ENCODE assay signal across 23 mouse cellular contexts in the genomic region with DNA sequence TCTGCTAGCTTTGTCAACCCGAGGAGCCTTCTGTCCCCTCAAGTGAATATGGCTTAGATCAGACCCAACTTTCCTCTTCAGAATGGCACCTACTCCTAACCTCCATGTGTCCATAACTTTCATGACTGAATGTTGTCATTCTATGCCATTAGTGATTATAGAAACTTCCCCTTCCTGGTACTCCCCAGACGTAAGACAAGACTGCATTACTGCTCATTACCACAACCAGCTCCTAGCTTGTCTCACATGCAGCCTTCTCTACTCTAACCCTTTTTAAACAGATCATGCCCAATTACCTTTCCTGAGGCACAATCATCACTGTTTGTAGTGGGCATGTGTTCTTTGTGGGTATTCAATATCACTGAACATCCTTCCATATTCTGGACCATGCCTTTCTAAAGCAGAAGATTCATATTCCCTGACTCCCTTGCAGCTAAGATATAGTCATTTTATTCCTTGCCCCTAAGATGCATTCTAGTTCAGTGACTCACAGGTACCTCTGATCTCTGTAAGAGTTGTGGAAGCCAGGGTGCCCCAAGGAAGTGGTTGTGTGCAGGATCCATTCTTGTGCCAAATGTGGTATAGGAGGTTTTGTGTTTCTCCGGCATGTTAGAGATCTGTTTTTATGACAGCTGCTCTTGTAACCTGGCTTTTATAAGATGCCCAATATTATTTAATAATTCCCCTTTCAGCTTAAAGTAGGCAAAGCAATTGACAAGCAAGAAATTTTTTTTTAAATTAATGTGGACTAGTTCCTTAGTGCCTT. TPM values are rescaled to one million over a fixed set of nuclear protein-coding genes. Genes with fewer than 3 reads are reported as not detected.
A peak's percentile ranks its signal among the peaks of the same experiment; 100 is the strongest.
DNase-seq lines count a peak whose midpoint lies in the region; ATAC-seq and TF ChIP-seq lines count a peak whose summit lies in the region.
"Had no signal": no experiment of that assay in that cellular context is flagged by ENCODE, and none has a peak within 500 bp of the region (broad histone marks: within the 10 kb centered on the region; RNA-seq: fewer than 3 reads in every experiment).

No protein-coding gene starts in this region.

- no peak overlapping the region for H3K4me3 ChIP-seq in liver, embryonic 16.5 days (ENCODE audit: low read depth, low read length)
- H3K4me3 ChIP-seq in liver, embryonic 12.5 days = no peak overlapping the region
- no peak overlapping the region for H3K4me3 ChIP-seq in heart, adult 2 months
- no peak overlapping the region for H3K4me3 ChIP-seq in hindbrain, embryonic 16.5 days (ENCODE audit: low read length)
- H3K4me3 ChIP-seq: embryonic facial prominence, embryonic 12.5 days; erythroblast, embryonic 14.5 days; forebrain, embryonic 13.5 days; heart, embryonic 13.5 days; hindbrain, embryonic 15.5 days; liver, embryonic 13.5 days; midbrain, embryonic 13.5 days had no signal

- no peak for TF ChIP-seq EP300 in heart, adult 2 months (IDR thresholded peaks at IDR 0.05; ENCODE audit: insufficient read depth, low read depth, low read length)

- no peaks in the 10 kb centered on the region for H3K36me3 ChIP-seq in liver, embryonic 16.5 days (ENCODE audit: control insufficient read depth, insufficient read depth)
- no peaks in the 10 kb centered on the region for H3K36me3 ChIP-seq in liver, embryonic 12.5 days
- no peaks in the 10 kb centered on the region for H3K36me3 ChIP-seq in heart, adult 2 months (ENCODE audit: control insufficient read depth, insufficient read depth, low read length)
- H3K36me3 ChIP-seq in hindbrain, embryonic 16.5 days (ENCODE audit: control insufficient read depth, insufficient read depth, low read length) = no peaks in the 10 kb centered on the region
- H3K36me3 ChIP-seq: embryonic facial prominence, embryonic 12.5 days; G1E; heart, embryonic 13.5 days; hindbrain, embryonic 15.5 days; liver, embryonic 13.5 days; midbrain, embryonic 13.5 days had no signal

- no peak for TF ChIP-seq CTCF in heart, adult 2 months (IDR thresholded peaks at IDR 0.05)

- no peaks in the 10 kb centered on the region for H3K9me3 ChIP-seq in liver, embryonic 16.5 days (replicated peaks; ENCODE audit: control insufficient read depth, low read length)
- H3K9me3 ChIP-seq in liver, embryonic 12.5 days (replicated peaks) = no peaks in the 10 kb centered on the region
- no peaks in the 10 kb centered on the region for H3K9me3 ChIP-seq in hindbrain, embryonic 16.5 days (ENCODE audit: control insufficient read depth, low read length)
- H3K9me3 ChIP-seq: embryonic facial prominence, embryonic 12.5 days; forebrain, embryonic 13.5 days; heart, embryonic 13.5 days; hindbrain, embryonic 15.5 days; liver, embryonic 13.5 days; midbrain, embryonic 13.5 days had no signal

- DNase-seq in naive thymus-derived CD4-positive, alpha-beta T cell, adult 2 months (ENCODE audit: low read depth) = peak; percentile 67
- no peak for DNase-seq in heart, adult 2 months
- DNase-seq in heart, postnatal 36 days = no peak
- DNase-seq: cerebellum, adult 8-10 months; heart, adult 11 months; heart, postnatal 4 days; kidney, adult 9 months; kidney, postnatal 36 days; liver, embryonic 13.5 days; right cerebral cortex, postnatal 25 days; thymus, postnatal 4 days had no signal

- no peak for ATAC-seq in liver, embryonic 16.5 days (ENCODE audit: low read depth)
- no peak for ATAC-seq in liver, embryonic 12.5 days
- peak; percentile 65 for ATAC-seq in CD4-positive, CD25-positive, alpha-beta regulatory T cell, adult 4 months
- ATAC-seq in granulocyte monocyte progenitor cell, adult 5-6 weeks (replicated peaks; ENCODE audit: poor library complexity, severe bottlenecking) = peak; percentile 54
- no peak for ATAC-seq in hindbrain, embryonic 16.5 days
- ATAC-seq: forebrain, embryonic 13.5 days; midbrain, embryonic 13.5 days had no signal

- no peak overlapping the region for H3K9ac ChIP-seq in liver, embryonic 16.5 days (ENCODE audit: low read depth, low read length)
- H3K9ac ChIP-seq in liver, embryonic 12.5 days = no peak overlapping the region
- H3K9ac ChIP-seq in heart, adult 2 months (ENCODE audit: low read depth, low read length) = no peak overlapping the region
- H3K9ac ChIP-seq in hindbrain, embryonic 16.5 days (ENCODE audit: low read depth, low read length) = no peak overlapping the region
- H3K9ac ChIP-seq: embryonic facial prominence, embryonic 12.5 days; forebrain, embryonic 13.5 days; heart, embryonic 13.5 days; hindbrain, embryonic 15.5 days; liver, embryonic 13.5 days; midbrain, embryonic 13.5 days had no signal

- WGBS in liver, embryonic 16.5 days (ENCODE audit: insufficient replicate concordance) = 54% methylated on average over 3 of the region's 3 CpGs
- 64% methylated on average over 3 of the region's 3 CpGs for WGBS in liver, embryonic 12.5 days (ENCODE audit: insufficient replicate concordance)
- 82% methylated on average over 3 of the region's 3 CpGs for WGBS in heart, adult 2 months
- 93% methylated on average over 3 of the region's 3 CpGs for WGBS in hindbrain, embryonic 16.5 days

- H3K4me1 ChIP-seq in liver, embryonic 16.5 days (ENCODE audit: control insufficient read depth, low read depth, low read length) = no peaks in the 10 kb centered on the region
- H3K4me1 ChIP-seq in liver, embryonic 12.5 days = no peaks in the 10 kb centered on the region
- no peaks in the 10 kb centered on the region for H3K4me1 ChIP-seq in heart, adult 2 months (ENCODE audit: control insufficient read depth, insufficient read depth, low read length)
- no peaks in the 10 kb centered on the region for H3K4me1 ChIP-seq in hindbrain, embryonic 16.5 days (ENCODE audit: control insufficient read depth, insufficient read depth, low read depth, low read length)
- H3K4me1 ChIP-seq: heart, embryonic 13.5 days; hindbrain, embryonic 15.5 days; liver, embryonic 13.5 days had no signal

- H3K79me2 ChIP-seq in heart, adult 2 months (replicated peaks; ENCODE audit: control insufficient read depth, insufficient read depth, low read length) = no peaks in the 10 kb centered on the region

- no peak for TF ChIP-seq POLR2A in heart, adult 2 months (IDR thresholded peaks at IDR 0.05; ENCODE audit: insufficient read depth, low read depth, low read length)

- no peak overlapping the region for H3K4me2 ChIP-seq in liver, embryonic 16.5 days (ENCODE audit: low read depth, low read length)
- no peak overlapping the region for H3K4me2 ChIP-seq in liver, embryonic 12.5 days
- H3K4me2 ChIP-seq in hindbrain, embryonic 16.5 days (ENCODE audit: low read length) = no peak overlapping the region
- H3K4me2 ChIP-seq: embryonic facial prominence, embryonic 12.5 days; forebrain, embryonic 13.5 days; heart, embryonic 13.5 days; hindbrain, embryonic 15.5 days; liver, embryonic 13.5 days; midbrain, embryonic 13.5 days had no signal

- no peaks in the 10 kb centered on the region for H3K27me3 ChIP-seq in liver, embryonic 16.5 days (ENCODE audit: control insufficient read depth, insufficient read depth, low read depth, low read length)
- H3K27me3 ChIP-seq in liver, embryonic 12.5 days (replicated peaks) = 0 out of 2 replicates have a peak, but pooled peaks cover 5% of the 10 kb centered on the region
- H3K27me3 ChIP-seq in heart, adult 2 months (ENCODE audit: control insufficient read depth, insufficient read depth, low read length) = no peaks in the 10 kb centered on the region
- H3K27me3 ChIP-seq in hindbrain, embryonic 16.5 days (replicated peaks; ENCODE audit: control insufficient read depth, insufficient read depth, low read length) = no peaks in the 10 kb centered on the region
- H3K27me3 ChIP-seq: embryonic facial prominence, embryonic 12.5 days; forebrain, embryonic 13.5 days; heart, embryonic 13.5 days; hindbrain, embryonic 15.5 days; liver, embryonic 13.5 days had no signal

- H3K27ac ChIP-seq in liver, embryonic 16.5 days (ENCODE audit: low read length) = 0 out of 2 replicates have a peak overlapping the region, but pooled peaks have one; percentile 21
- no peak overlapping the region for H3K27ac ChIP-seq in liver, embryonic 12.5 days
- H3K27ac ChIP-seq in heart, adult 2 months = no peak overlapping the region
- no peak overlapping the region for H3K27ac ChIP-seq in hindbrain, embryonic 16.5 days (ENCODE audit: low read depth, low read length)
- H3K27ac ChIP-seq: embryonic facial prominence, embryonic 12.5 days; forebrain, embryonic 13.5 days; heart, embryonic 13.5 days; hindbrain, embryonic 15.5 days; liver, embryonic 13.5 days; midbrain, embryonic 13.5 days had no signal

- intact Hi-C loops in heart, adult 2 months (cut with DNase I) = no loop called here
- intact Hi-C loops in heart, postnatal 36 days (cut with DNase I) = no loop called here

RNA-seq across cellular contexts. Expression of a gene that starts 42.3 kb away (rescaled TPM):
- 13.0 and 15.4 TPM in 2 replicates for polyA plus RNA-seq in liver, embryonic 16.5 days (2015; fragmentation: Nextera tagmentation; extraction: Ambion mirVana)
- polyA plus RNA-seq in liver, embryonic 12.5 days (2016; fragmentation: Nextera tagmentation; extraction: Ambion mirVana) = 34.0 and 36.3 TPM in 2 replicates
- polyA plus RNA-seq in CD4-positive, CD25-positive, alpha-beta regulatory T cell, adult 4 months (2017; shearing (Covaris generic)) = 100 to 1,000 TPM in 1 of 2 experiments, 10 to 100 TPM in 1; 85.9 to 102 TPM
- 25.4 and 33.9 TPM in 2 replicates for total RNA-seq in granulocyte monocyte progenitor cell, adult 5-6 weeks (2014; fragmentation: Nextera tagmentation)
- total RNA-seq in granulocyte monocyte progenitor cell, adult 5-6 weeks (2017) = 33.6 and 46.5 TPM in 2 replicates
- total RNA-seq in heart, adult 2 months (2021) = 100 to 1,000 TPM in 1 of 2 experiments, 10 to 100 TPM in 1; 92.7 to 112 TPM
- 43.6 and 55.3 TPM in 2 replicates for polyA plus RNA-seq in heart, adult 2 months (2012; rRNA removed)
- polyA plus RNA-seq in hindbrain, embryonic 16.5 days (2015; fragmentation: Nextera tagmentation; extraction: Ambion mirVana) = 70.7 and 90.1 TPM in 2 replicates
- 10 to 100 TPM; 90.7 to 96.1 TPM for total RNA-seq in heart, postnatal 36 days (2021)

Comparison
In these comparisons a context has a peak if more than half of its experiments do, and no peak if none do; other contexts are left out.
1. ATAC-seq: peak in CD4-positive, CD25-positive, alpha-beta regulatory T cell, adult 4 months (single experiment) and granulocyte monocyte progenitor cell, adult 5-6 weeks (single experiment); none in liver, embryonic 16.5 days (single experiment), liver, embryonic 12.5 days (single experiment) and hindbrain, embryonic 16.5 days (single experiment).